Mouse (Mus musculus): Measurements from ENCODE around the gene Irs1. TPM values are rescaled to one million over a fixed set of nuclear protein-coding genes. Genes with fewer than 3 reads are reported as not detected.

Gene Irs1
- polyA plus RNA-seq (2017; shearing (Covaris generic)): under 1 TPM in 1 of 2 experiments, not detected in 1; 0.01 TPM

DNA sequence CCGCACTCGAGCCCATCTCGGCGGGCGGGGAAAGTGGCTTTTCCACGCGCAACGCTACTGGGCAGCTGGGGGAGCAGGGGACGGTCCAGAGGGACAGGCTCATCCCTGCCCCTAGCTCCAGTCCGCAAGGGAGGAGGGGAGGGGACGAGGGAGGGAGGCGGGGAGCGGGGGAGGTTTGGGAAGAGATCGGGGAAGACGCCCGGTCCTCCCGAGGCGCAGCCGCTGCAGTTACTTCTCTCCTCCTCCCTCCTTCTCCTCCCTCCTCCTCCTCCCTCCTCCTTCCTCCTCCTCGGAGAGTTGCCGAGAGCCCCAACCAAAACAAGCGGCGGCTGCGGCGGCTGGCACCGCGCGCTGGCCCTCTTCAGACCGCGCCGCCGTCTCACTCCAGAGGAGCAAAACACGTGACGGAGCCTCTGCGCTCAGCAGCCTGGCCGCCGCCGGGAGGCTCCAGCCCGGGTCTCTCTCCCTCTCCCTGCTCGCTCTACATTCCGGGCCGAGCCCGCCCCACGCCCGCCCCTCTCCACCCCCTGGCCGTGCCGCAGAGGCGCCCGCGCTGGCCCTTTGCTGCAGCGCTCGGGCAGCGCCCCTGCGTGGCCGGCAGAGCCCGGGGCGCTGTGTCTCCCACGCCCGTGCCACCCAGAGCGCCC, at the start of gene Irs1:
Gene Irs1, minus strand, starts transcription at position 266 of the 647 bp plus-strand sequence.

DNA sequence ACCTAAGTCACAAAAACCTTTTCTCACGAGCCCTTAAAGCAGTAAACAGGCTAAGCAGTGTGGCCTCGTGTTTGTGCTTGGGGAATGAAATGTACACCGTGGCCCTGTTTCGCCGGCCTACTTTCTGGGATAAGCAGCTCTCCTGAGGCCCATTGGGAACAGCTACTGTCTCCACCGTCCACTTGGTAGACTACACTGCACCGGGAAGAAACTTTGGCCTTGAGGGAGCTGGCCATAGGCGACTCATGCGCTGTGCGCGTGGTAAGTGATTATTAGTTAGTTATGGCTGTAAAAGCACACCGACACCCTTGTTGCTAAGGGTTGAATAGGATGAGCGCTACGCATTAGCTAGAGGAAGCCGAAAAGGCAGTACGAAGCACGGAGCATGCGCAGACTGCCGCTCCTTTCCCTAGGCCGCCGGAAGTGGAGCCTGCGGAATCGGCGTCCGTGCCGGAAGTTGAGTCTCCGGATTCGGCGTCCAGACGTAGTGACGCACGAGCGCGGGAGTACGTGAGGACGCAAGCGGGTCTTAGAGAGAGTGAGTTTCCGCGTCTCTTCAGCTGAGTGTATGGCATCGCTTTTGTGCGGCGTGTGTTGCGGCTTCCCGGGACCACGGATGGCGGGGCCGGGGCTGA, 25.0 kb upstream of the Irs1 start, which contains the start of gene Rhbdd1:
Gene Rhbdd1, plus strand, starts transcription at position 342 of the 635 bp plus-strand sequence.

DNA sequence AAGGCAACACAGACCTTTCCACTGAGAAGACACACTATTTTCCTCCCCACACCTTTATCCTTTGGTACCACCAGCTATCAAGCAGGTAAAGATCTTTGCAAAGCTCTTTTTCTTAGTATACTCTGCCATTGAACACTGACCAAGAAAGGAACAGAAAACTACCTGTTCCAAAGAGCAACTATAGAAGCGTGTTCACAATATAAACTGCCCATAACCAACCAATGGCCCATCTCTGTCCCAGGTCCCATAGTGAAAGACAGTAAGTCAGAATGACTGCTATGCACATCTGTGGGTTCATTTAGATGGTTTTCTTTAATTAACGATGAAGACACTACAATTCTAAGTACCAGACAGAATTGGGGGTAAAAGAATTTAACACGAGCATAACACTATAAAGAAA, 58.4 kb downstream of the Irs1 start, which contains the start of gene Gm9747:
Gene Gm9747, plus strand, starts transcription at position 301 of the 400 bp plus-strand sequence.

Other genes starting within 250 kb of the Irs1 start
- not detected for gene Gm9747, start 58.3 kb downstream of the Irs1 start, polyA plus RNA-seq (2017; shearing (Covaris generic))
- 10 to 100 TPM; 14.7 to 27.3 TPM for gene Rhbdd1, start 25.0 kb upstream of the Irs1 start, polyA plus RNA-seq (2017; shearing (Covaris generic))